Mouse (Mus musculus) right cerebral cortex, postnatal 25 days (tissue): ENCODE results near the gene Cldn3.
"Not testable (repeated sequence)": the region's sequence is repeated elsewhere in the genome, so short reads cannot be mapped to it uniquely, and the experiment has no call there.

Source experiments
- DNase-seq: peaks from one replicate; pipeline ENCODE4 v3.0.0; 2022

Gene Cldn3

GRCm38 (mm10) chr5:134985633-134986297, at the start of gene Cldn3:
TSS of gene Cldn3 (plus strand) at chr5:134986214.
- no peak for DNase-seq

- DNase-seq, result no peak
Measured at GRCm38 (mm10) chr5:134936626-134937185, 49.3 kb upstream of the Cldn3 start.

- DNase-seq, result no peak
Measured at GRCm38 (mm10) chr5:134939069-134939468, 46.9 kb upstream of the Cldn3 start.

GRCm38 (mm10) chr5:134939554-134939953, 46.5 kb upstream of the Cldn3 start:
- DNase-seq, result not testable (repeated sequence)

- no peak for DNase-seq
Measured at GRCm38 (mm10) chr5:134941472-134942209, 44.4 kb upstream of the Cldn3 start.

- no peak for DNase-seq
Measured at GRCm38 (mm10) chr5:134942740-134943139, 43.3 kb upstream of the Cldn3 start.

GRCm38 (mm10) chr5:134944179-134944578, 41.8 kb upstream of the Cldn3 start:
- DNase-seq, result no peak

GRCm38 (mm10) chr5:134945266-134945959, 40.6 kb upstream of the Cldn3 start:
- no peak for DNase-seq

- no peak for DNase-seq
Measured at GRCm38 (mm10) chr5:134946063-134946856, 39.8 kb upstream of the Cldn3 start.

- DNase-seq, result no peak
Measured at GRCm38 (mm10) chr5:134946857-134947255, 39.2 kb upstream of the Cldn3 start, which contains the start of gene Cldn4. TSS of gene Cldn4 (minus strand) at chr5:134946934.

GRCm38 (mm10) chr5:134947420-134948084, 38.5 kb upstream of the Cldn3 start:
- no peak for DNase-seq

- no peak for DNase-seq
Measured at GRCm38 (mm10) chr5:134948085-134948439, 38.0 kb upstream of the Cldn3 start.

- DNase-seq, result no peak
Measured at GRCm38 (mm10) chr5:134951053-134951884, 34.7 kb upstream of the Cldn3 start.

- DNase-seq, result no peak
Measured at GRCm38 (mm10) chr5:134955491-134955890, 30.5 kb upstream of the Cldn3 start.

GRCm38 (mm10) chr5:134959114-134959513, 26.9 kb upstream of the Cldn3 start:
- DNase-seq, result peak; percentile 9

- DNase-seq, result no peak
Measured at GRCm38 (mm10) chr5:134960430-134960829, 25.6 kb upstream of the Cldn3 start.

GRCm38 (mm10) chr5:134961519-134961918, 24.5 kb upstream of the Cldn3 start:
- no peak for DNase-seq

- DNase-seq, result no peak
Measured at GRCm38 (mm10) chr5:134963546-134963945, 22.5 kb upstream of the Cldn3 start.

GRCm38 (mm10) chr5:134964655-134965054, 21.4 kb upstream of the Cldn3 start:
- not testable (repeated sequence) for DNase-seq

GRCm38 (mm10) chr5:134965473-134965851, 20.6 kb upstream of the Cldn3 start:
- peak; percentile 59 for DNase-seq
